In the genomic region with DNA sequence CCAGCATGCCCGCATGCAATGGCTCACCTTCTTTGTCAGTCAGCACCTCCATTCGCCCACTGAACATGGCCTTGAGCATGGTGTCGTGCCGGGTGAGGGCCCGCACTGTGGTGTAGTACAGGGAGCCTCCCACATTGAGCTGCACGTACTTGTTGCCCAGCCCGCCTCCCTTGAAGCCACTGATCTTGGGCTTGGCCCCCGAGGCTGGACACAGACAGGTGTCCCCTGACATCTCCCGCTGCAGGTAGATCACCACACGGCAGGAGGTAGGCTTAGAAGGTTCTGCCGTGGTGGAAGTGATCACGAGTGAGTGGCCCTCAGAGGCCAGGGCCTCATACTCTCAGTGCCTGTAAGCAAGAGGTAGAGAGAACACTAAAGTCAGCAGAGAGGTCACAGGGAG, we compare ENCODE assay signal across 24 mouse cellular contexts. TPM values are rescaled to one million over a fixed set of nuclear protein-coding genes. Genes with fewer than 3 reads are reported as not detected.
DNase-seq lines count a peak whose midpoint lies in the region; ATAC-seq and TF ChIP-seq lines count a peak whose summit lies in the region.
"Had no signal": no experiment of that assay in that cellular context is flagged by ENCODE, and none has a peak within 500 bp of the region (broad histone marks: within the 10 kb centered on the region; RNA-seq: fewer than 3 reads in every experiment).

No protein-coding gene starts in this region.

- peak overlapping the region; percentile 83 for H3K27ac ChIP-seq in heart, adult 2 months
- peak overlapping the region; percentile 82; the same call in 1 of the 2 replicates for H3K27ac ChIP-seq in heart, embryonic 16.5 days (ENCODE audit: low read length)
- H3K27ac ChIP-seq in kidney, embryonic 16.5 days (ENCODE audit: low read length), result peak overlapping the region; percentile 80; the same call in 1 of the 2 replicates
- H3K27ac ChIP-seq: forebrain, embryonic 13.5 days; midbrain, embryonic 13.5 days had no signal

- no peak for TF ChIP-seq EP300 in heart, adult 2 months (IDR thresholded peaks at IDR 0.05; ENCODE audit: insufficient read depth, low read depth, low read length)

- 83% methylated on average over 12 of the region's 12 CpGs for WGBS in heart, adult 2 months
- 88% methylated on average over 12 of the region's 12 CpGs for WGBS in heart, embryonic 16.5 days
- 73% methylated on average over 12 of the region's 12 CpGs for WGBS in kidney, embryonic 16.5 days

- ATAC-seq in heart, embryonic 16.5 days (replicated peaks; ENCODE audit: extremely low read depth, insufficient read depth, low FRiP score), result no peak
- ATAC-seq in kidney, embryonic 16.5 days (ENCODE audit: low FRiP score, low TSS enrichment), result no peak
- ATAC-seq: CD4-positive, CD25-positive, alpha-beta regulatory T cell, adult 4 months; forebrain, embryonic 13.5 days; hindbrain, embryonic 16.5 days; intestine, embryonic 16.5 days; midbrain, embryonic 13.5 days had no signal

- DNase-seq in heart, adult 2 months, result no peak
- DNase-seq in heart, postnatal 14 days, result no peak
- DNase-seq in heart, postnatal 25 days (ENCODE audit: low spot score), result no peak
- no peak for DNase-seq in kidney, adult 9 months
- DNase-seq in testis, postnatal 10 days (ENCODE audit: low spot score), result peak; percentile 40
- no peak for DNase-seq in testis, postnatal 14 days (ENCODE audit: low spot score)
- DNase-seq: adrenal gland, postnatal 14 days; cerebellum, adult 8-10 months; cerebellum, postnatal 36 days; embryo, embryonic 11 days; kidney, postnatal 25 days; layer of hippocampus, adult 9-11 months; lung, embryonic 14.5 days; lung, postnatal 36 days had no signal

- peaks cover 11% of the 10 kb centered on the region for H3K4me1 ChIP-seq in heart, adult 2 months (ENCODE audit: control insufficient read depth, insufficient read depth, low read length)
- peaks cover 6% of the 10 kb centered on the region for H3K4me1 ChIP-seq in heart, embryonic 16.5 days (ENCODE audit: control insufficient read depth, insufficient read depth, low read length)
- peaks cover 27% of the 10 kb centered on the region for H3K4me1 ChIP-seq in kidney, embryonic 16.5 days (ENCODE audit: insufficient read depth, low read length)

- no peak for TF ChIP-seq CTCF in heart, adult 2 months (IDR thresholded peaks at IDR 0.05)

- no peak for TF ChIP-seq POLR2A in heart, adult 2 months (IDR thresholded peaks at IDR 0.05; ENCODE audit: insufficient read depth, low read depth, low read length)

- peak overlapping the region; percentile 26; the same call in 1 of the 2 replicates for H3K4me2 ChIP-seq in heart, embryonic 16.5 days (ENCODE audit: low read depth, low read length)
- H3K4me2 ChIP-seq in kidney, embryonic 16.5 days (replicated peaks; ENCODE audit: low read depth, low read length), result no peak overlapping the region
- H3K4me2 ChIP-seq: embryonic facial prominence, embryonic 13.5 days; forebrain, embryonic 13.5 days; limb, embryonic 15.5 days; midbrain, embryonic 13.5 days had no signal

- H3K79me2 ChIP-seq in heart, adult 2 months (replicated peaks; ENCODE audit: control insufficient read depth, insufficient read depth, low read length), result peaks cover 8% of the 10 kb centered on the region; the same call in 1 of the 2 replicates

- peak overlapping the region; percentile 26; the same call in 1 of the 2 replicates for H3K4me3 ChIP-seq in heart, adult 2 months
- H3K4me3 ChIP-seq in heart, embryonic 16.5 days (ENCODE audit: low read length), result no peak overlapping the region
- no peak overlapping the region for H3K4me3 ChIP-seq in kidney, embryonic 16.5 days (ENCODE audit: low read length)
- H3K4me3 ChIP-seq: embryonic facial prominence, embryonic 13.5 days; forebrain, embryonic 13.5 days; limb, embryonic 15.5 days; megakaryocyte, embryonic 14.5 days; midbrain, embryonic 13.5 days had no signal

- intact Hi-C loops in heart, adult 2 months (cut with DNase I), result no loop called here
- intact Hi-C loops in heart, postnatal 14 days (cut with DNase I), result no loop called here
- intact Hi-C loops in heart, postnatal 25 days (cut with DNase I), result loop anchor here (2.0 kb wide), 1 partner anchor 15 kb away; no protein-coding TSS in a partner anchor

- peak overlapping the region; percentile 3; the same call in 1 of the 2 replicates for H3K9ac ChIP-seq in heart, adult 2 months (ENCODE audit: low read depth, low read length)
- no peak overlapping the region for H3K9ac ChIP-seq in heart, embryonic 16.5 days (ENCODE audit: low read length)
- no peak overlapping the region for H3K9ac ChIP-seq in kidney, embryonic 16.5 days (replicated peaks; ENCODE audit: low read length)
- H3K9ac ChIP-seq: embryonic facial prominence, embryonic 13.5 days; forebrain, embryonic 13.5 days; limb, embryonic 15.5 days; lung, embryonic 14.5 days; midbrain, embryonic 13.5 days had no signal

- H3K36me3 ChIP-seq in heart, adult 2 months (ENCODE audit: control insufficient read depth, insufficient read depth, low read length), result peaks cover 9% of the 10 kb centered on the region
- H3K36me3 ChIP-seq in heart, embryonic 16.5 days (ENCODE audit: control insufficient read depth, insufficient read depth), result peaks cover 38% of the 10 kb centered on the region
- H3K36me3 ChIP-seq in kidney, embryonic 16.5 days (ENCODE audit: insufficient read depth, low read length), result peaks cover 46% of the 10 kb centered on the region

- no peaks in the 10 kb centered on the region for H3K27me3 ChIP-seq in heart, adult 2 months (ENCODE audit: control insufficient read depth, insufficient read depth, low read length)
- H3K27me3 ChIP-seq in heart, embryonic 16.5 days (ENCODE audit: control insufficient read depth, insufficient read depth, low read length), result no peaks in the 10 kb centered on the region
- H3K27me3 ChIP-seq in kidney, embryonic 16.5 days (ENCODE audit: insufficient read depth, low read length), result no peaks in the 10 kb centered on the region
- H3K27me3 ChIP-seq: embryonic facial prominence, embryonic 13.5 days; forebrain, embryonic 13.5 days; limb, embryonic 15.5 days; midbrain, embryonic 13.5 days had no signal

- no peaks in the 10 kb centered on the region for H3K9me3 ChIP-seq in heart, embryonic 16.5 days (replicated peaks; ENCODE audit: control insufficient read depth, low read length)
- H3K9me3 ChIP-seq in kidney, embryonic 16.5 days (ENCODE audit: low read length), result no peaks in the 10 kb centered on the region
- H3K9me3 ChIP-seq: embryonic facial prominence, embryonic 13.5 days; forebrain, embryonic 13.5 days; limb, embryonic 15.5 days; megakaryocyte, embryonic 14.5 days; midbrain, embryonic 13.5 days had no signal

RNA-seq across cellular contexts. Expression of a gene that starts 6.1 kb away (rescaled TPM):
- 10 to 100 TPM; 38.2 to 40.1 TPM for total RNA-seq in heart, adult 2 months (2021)
- polyA plus RNA-seq in heart, adult 2 months (2012; rRNA removed), result 36.0 and 51.1 TPM in 2 replicates
- total RNA-seq in heart, postnatal 14 days (2021), result 10 to 100 TPM; 47.7 to 50.7 TPM
- 70.5 and 78.4 TPM in 2 replicates for polyA plus RNA-seq in heart, embryonic 16.5 days (2015; fragmentation: Nextera tagmentation; extraction: Ambion mirVana)
- total RNA-seq in heart, postnatal 25 days (2021), result 10 to 100 TPM; 39.1 to 41.9 TPM
- 95.1 and 100 TPM in 2 replicates for polyA plus RNA-seq in kidney, embryonic 16.5 days (2015; fragmentation: Nextera tagmentation; extraction: Ambion mirVana)

RNA-seq across cellular contexts. Expression of a gene that starts 6.2 kb away (rescaled TPM):
- 10 to 100 TPM; 37.6 to 40.6 TPM for total RNA-seq in heart, adult 2 months (2021)
- polyA plus RNA-seq in heart, adult 2 months (2012; rRNA removed), result 34.6 and 39.4 TPM in 2 replicates
- total RNA-seq in heart, postnatal 14 days (2021), result 10 to 100 TPM; 48.4 to 50.0 TPM
- 98.4 and 109 TPM in 2 replicates for polyA plus RNA-seq in heart, embryonic 16.5 days (2015; fragmentation: Nextera tagmentation; extraction: Ambion mirVana)
- 10 to 100 TPM; 39.0 to 45.5 TPM for total RNA-seq in heart, postnatal 25 days (2021)
- 125 and 130 TPM in 2 replicates for polyA plus RNA-seq in kidney, embryonic 16.5 days (2015; fragmentation: Nextera tagmentation; extraction: Ambion mirVana)

RNA-seq across cellular contexts. Expression of a gene that starts 18.0 kb away (rescaled TPM):
- total RNA-seq in heart, adult 2 months (2021), result 100 to 1,000 TPM; 127 to 140 TPM
- polyA plus RNA-seq in heart, adult 2 months (2012; rRNA removed), result 102 and 151 TPM in 2 replicates
- 100 to 1,000 TPM; 153 to 155 TPM for total RNA-seq in heart, postnatal 14 days (2021)
- 186 and 187 TPM in 2 replicates for polyA plus RNA-seq in heart, embryonic 16.5 days (2015; fragmentation: Nextera tagmentation; extraction: Ambion mirVana)
- total RNA-seq in heart, postnatal 25 days (2021), result 100 to 1,000 TPM; 152 to 154 TPM
- 188 and 192 TPM in 2 replicates for polyA plus RNA-seq in kidney, embryonic 16.5 days (2015; fragmentation: Nextera tagmentation; extraction: Ambion mirVana)

RNA-seq across cellular contexts. Expression of a gene that starts 18.0 kb away (rescaled TPM):
- 10 to 100 TPM; 11.3 to 11.5 TPM for total RNA-seq in heart, adult 2 months (2021)
- 7.9 and 14.0 TPM in 2 replicates for polyA plus RNA-seq in heart, adult 2 months (2012; rRNA removed)
- 10 to 100 TPM; 11.7 to 12.1 TPM for total RNA-seq in heart, postnatal 14 days (2021)
- polyA plus RNA-seq in heart, embryonic 16.5 days (2015; fragmentation: Nextera tagmentation; extraction: Ambion mirVana), result 40.3 and 43.9 TPM in 2 replicates
- total RNA-seq in heart, postnatal 25 days (2021), result 10 to 100 TPM; 10.5 to 10.8 TPM
- 56.9 and 58.8 TPM in 2 replicates for polyA plus RNA-seq in kidney, embryonic 16.5 days (2015; fragmentation: Nextera tagmentation; extraction: Ambion mirVana)

RNA-seq across cellular contexts. Expression of a gene that starts 20.6 kb away (rescaled TPM):
- total RNA-seq in heart, adult 2 months (2021), result 1 to 10 TPM; 5.2 to 6.1 TPM
- 6.4 and 6.8 TPM in 2 replicates for polyA plus RNA-seq in heart, adult 2 months (2012; rRNA removed)
- total RNA-seq in heart, postnatal 14 days (2021), result 10 to 100 TPM in 1 of 2 experiments, 1 to 10 TPM in 1; 8.8 to 10.3 TPM
- polyA plus RNA-seq in heart, embryonic 16.5 days (2015; fragmentation: Nextera tagmentation; extraction: Ambion mirVana), result 46.8 and 48.1 TPM in 2 replicates
- 1 to 10 TPM; 5.3 to 5.5 TPM for total RNA-seq in heart, postnatal 25 days (2021)
- 70.7 and 75.1 TPM in 2 replicates for polyA plus RNA-seq in kidney, embryonic 16.5 days (2015; fragmentation: Nextera tagmentation; extraction: Ambion mirVana)
